Mouse (Mus musculus) splenic B cell, adult 2 months (primary cell): ENCODE data around the gene Limd2.
"Not testable (repeated sequence)": the region's sequence is repeated elsewhere in the genome, so short reads cannot be mapped to it uniquely, and the experiment has no call there.

Experiments used
- DNase-seq: peaks from one replicate; pipeline ENCODE4 v3.0.0-alpha.2; 2011; ENCODE audit warnings: low read depth, low spot score
- H3K27me3 ChIP-seq: 2 replicates; pipeline ENCODE4 v1.6.1; 2012; ENCODE audit warnings: mild to moderate bottlenecking, low read length, moderate library complexity, mixed read lengths; ENCODE audit not compliant: control insufficient read depth, poor library complexity, insufficient read depth, severe bottlenecking
- H3K36me3 ChIP-seq: 2 replicates; pipeline ENCODE4 v1.6.1; 2012; ENCODE audit warnings: mild to moderate bottlenecking, low read length, moderate library complexity, mixed read lengths; ENCODE audit not compliant: control insufficient read depth, poor library complexity, insufficient read depth, severe bottlenecking

Limd2 gene

GRCm38 (mm10) chr11:106159216-106159920, 1.3 kb downstream of the Limd2 start:
- peak; percentile 90 for DNase-seq
- Histone ChIP-seq H3K27me3 (no peaks in the 10 kb centered on the region), H3K36me3 (peaks cover 21% of the 10 kb centered on the region)

GRCm38 (mm10) chr11:106158930-106159215, 1.8 kb downstream of the Limd2 start:
- Histone ChIP-seq H3K36me3 (peaks cover 19% of the 10 kb centered on the region), H3K27me3 (no peaks in the 10 kb centered on the region)
- no peak for DNase-seq

DNA sequence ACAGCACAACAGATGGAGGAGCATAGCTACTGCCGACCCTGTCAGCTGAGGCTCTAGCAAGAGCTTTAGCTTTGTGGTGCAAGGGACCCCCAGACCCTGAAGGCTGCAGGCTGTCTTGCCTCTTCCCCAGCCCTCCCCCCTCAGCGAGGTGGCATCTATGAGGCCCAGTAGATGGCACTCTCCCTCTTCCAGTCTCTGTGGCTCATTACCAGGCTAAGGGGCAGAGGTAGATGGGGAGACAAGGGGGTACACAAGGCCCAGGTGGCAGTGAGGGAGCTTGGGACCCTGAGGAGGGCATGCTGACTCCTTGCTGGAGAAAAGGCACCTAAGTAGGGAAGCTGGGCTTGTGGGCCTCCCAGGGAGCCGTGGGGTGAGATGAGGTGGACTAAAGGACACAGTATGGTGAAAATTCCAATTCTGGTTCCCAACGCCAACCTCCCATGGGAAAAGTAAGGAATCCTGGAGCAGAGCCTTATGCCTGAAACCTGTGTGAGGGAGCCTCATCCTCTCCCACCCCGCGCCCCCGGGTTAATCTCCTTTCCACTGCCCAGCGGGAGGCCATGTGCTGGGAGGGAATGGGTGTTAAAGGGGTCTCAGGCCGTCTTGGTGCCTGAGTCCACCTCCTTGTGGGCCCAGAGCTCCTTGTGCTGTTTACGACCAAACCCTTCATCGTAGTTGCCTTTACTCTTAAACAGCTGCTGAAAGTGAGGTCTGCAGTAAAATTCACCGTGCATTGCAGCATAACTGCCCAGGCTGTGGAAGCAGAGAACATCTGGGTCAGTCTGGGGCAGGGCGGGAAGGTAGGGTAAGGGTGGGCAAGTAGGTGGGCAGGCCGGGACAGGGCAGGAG, 2.4 kb downstream of the Limd2 start:
- DNase-seq, result peak; percentile 79
- Histone ChIP-seq H3K36me3 (peaks cover 19% of the 10 kb centered on the region), H3K27me3 (no peaks in the 10 kb centered on the region)

GRCm38 (mm10) chr11:106157154-106157553, 3.5 kb downstream of the Limd2 start:
- no peak for DNase-seq
- peaks cover 19% of the 10 kb centered on the region for H3K36me3 ChIP-seq
- no peaks in the 10 kb centered on the region for H3K27me3 ChIP-seq

GRCm38 (mm10) chr11:106156257-106156656, 4.4 kb downstream of the Limd2 start:
- no peak for DNase-seq
- Histone ChIP-seq H3K36me3 (peaks cover 21% of the 10 kb centered on the region), H3K27me3 (no peaks in the 10 kb centered on the region)

DNA sequence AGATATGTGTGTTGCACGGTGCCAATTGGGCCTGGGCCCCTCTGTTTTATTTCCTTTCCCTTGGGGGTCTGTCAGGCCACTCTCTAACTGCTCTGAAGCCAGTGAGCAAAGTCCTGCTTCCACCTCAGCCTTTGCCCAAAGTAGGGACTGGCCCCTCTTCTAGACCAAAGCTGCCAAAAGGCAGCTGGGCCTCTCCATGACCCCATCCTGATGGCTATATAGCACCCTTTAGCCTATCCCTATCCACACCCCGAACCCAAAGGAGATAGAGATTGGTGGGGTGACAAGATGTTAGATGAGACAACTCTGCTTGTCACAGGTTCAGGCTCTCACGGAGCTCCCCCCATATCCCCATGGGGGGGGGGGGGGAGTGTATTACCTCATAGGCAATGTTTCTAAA, 4.9 kb downstream of the Limd2 start:
- no peak for DNase-seq
- no peaks in the 10 kb centered on the region for H3K27me3 ChIP-seq
- peaks cover 21% of the 10 kb centered on the region for H3K36me3 ChIP-seq

DNA sequence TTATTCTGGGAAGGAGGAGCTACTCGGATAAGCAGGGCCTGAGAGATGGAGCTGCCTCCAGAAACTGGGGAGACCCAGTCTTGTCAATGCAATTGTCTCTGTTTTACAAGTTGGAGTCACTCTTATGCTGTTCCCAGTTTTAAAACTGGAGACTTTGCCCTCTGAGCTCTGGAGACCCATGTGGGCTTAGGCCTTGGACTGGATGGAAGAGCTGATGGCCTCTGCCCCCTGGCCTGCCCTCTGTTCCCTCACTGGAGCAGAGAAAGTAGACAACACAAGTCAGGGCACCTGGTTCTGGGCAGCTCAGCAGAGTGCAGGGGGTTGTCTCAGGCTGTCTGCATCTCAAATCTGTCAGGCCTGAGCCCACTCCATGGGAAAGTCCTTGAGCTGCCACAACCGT, 5.9 kb downstream of the Limd2 start:
- peaks cover 21% of the 10 kb centered on the region for H3K36me3 ChIP-seq
- H3K27me3 ChIP-seq, result no peaks in the 10 kb centered on the region
- DNase-seq, result no peak

GRCm38 (mm10) chr11:106154091-106154490, 6.6 kb downstream of the Limd2 start:
- no peak for DNase-seq
- peaks cover 24% of the 10 kb centered on the region for H3K36me3 ChIP-seq
- no peaks in the 10 kb centered on the region for H3K27me3 ChIP-seq

DNA sequence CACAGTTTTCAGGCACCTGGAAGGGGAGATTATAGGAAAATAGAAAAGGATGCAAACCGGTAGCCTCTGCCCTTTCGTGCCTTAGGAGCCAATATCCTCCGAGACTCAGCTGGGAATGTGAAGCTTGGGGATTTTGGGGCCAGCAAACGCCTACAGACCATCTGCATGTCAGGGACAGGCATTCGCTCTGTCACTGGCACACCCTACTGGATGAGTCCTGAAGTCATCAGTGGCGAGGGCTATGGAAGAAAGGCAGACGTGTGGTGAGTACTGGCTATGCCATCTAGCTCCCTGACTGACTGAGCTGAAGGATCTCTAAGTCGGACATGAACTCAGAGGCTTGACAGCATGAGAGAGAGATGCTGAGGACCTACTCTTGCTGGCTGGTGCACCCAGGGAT, 8.5 kb downstream of the Limd2 start:
- H3K27me3 ChIP-seq, result no peaks in the 10 kb centered on the region
- no peak for DNase-seq
- H3K36me3 ChIP-seq, result peaks cover 21% of the 10 kb centered on the region

- Histone ChIP-seq H3K27me3 (no peaks in the 10 kb centered on the region), H3K36me3 (peaks cover 19% of the 10 kb centered on the region)
- no peak for DNase-seq
These were observed 9.4 kb downstream of the Limd2 start for GRCm38 (mm10) chr11:106151219-106151618.

DNA sequence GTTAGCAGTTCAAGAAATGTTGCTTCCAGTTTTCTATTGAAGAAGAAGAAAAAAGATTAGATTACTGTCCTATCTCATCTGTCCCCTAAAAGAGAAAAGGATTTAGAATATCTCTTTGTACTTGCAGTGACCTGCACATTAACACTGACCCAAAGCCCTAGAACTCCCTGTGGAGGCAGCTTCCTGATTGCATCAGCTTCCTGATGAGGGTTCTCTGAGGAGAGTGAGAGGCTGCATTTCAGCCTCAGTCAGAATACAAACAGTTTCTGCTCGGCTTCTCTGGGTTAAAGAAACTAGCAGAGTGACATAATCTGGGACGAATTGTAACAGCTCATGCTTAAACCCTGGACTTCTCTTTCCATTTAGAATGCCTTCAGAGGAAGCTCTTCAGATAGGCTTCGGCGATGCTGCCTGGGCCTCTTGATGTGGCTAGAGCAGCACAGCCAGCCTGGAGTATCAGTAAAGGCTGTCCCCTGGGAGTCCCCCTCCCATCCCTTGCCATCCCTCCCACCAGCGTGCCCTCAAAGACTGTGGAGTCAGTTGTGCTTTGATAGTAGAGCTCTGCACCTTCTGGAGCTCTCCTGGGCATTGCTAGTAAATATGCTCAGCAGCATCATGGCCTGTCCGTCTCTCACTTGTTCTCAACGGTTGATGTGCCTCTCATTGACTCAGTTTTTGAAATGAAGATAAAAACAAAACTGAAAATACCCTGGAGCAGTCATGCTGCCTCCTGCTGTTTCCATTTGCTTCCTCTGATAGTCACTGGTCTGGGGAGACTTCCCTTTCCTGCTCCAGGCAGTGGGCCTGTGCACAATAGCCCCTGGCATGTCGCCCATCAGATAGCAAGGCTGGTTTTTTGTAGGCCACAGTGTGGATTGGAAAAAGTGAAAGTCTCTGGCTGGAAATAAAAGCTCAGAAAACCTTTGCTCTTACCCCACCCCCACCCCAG, 25.8 kb downstream of the Limd2 start:
- Histone ChIP-seq H3K36me3 (peaks cover 2% of the 10 kb centered on the region; the same call in 1 of the 2 replicates), H3K27me3 (no peaks in the 10 kb centered on the region)
- DNase-seq, result no peak

- DNase-seq, result no peak
These were observed 28.1 kb downstream of the Limd2 start for GRCm38 (mm10) chr11:106132516-106132915.

GRCm38 (mm10) chr11:106129477-106129876, 31.2 kb downstream of the Limd2 start:
- no peaks in the 10 kb centered on the region for H3K27me3 ChIP-seq

More at GRCm38 (mm10) chr11:106132516-106132915, 28.1 kb downstream of the Limd2 start:
- Histone ChIP-seq H3K27me3 (no peaks in the 10 kb centered on the region), H3K36me3 (peaks cover 2% of the 10 kb centered on the region; the same call in 1 of the 2 replicates)

DNA sequence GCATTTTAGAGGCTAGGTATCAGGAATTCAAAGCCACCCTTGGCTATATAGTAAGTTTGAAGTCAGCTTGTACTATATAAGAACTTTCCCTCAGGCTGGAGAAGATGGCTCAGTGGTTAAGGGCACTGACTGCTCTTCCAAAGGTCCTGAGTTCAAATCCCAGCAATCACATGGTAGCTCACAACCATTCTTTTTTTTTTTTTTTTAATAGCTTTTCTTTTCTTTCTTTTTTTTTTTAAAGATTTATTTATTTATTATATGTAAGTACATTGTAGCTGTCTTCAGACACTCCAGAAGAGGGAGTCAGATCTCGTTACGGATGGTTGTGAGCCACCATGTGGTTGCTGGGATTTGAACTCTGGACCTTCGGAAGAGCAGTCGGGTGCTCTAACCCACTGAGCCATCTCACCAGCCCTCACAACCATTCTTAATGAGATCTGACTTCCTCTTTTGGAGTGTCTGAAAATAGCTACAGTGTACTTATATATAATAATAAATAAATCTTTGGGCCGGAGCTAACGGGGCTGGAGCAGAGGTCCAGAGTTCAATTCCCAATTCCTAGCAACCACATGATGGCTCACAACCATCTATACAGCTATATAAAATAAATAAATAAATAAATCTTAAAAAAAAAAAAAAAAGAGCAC, 33.8 kb downstream of the Limd2 start:
- H3K27me3 ChIP-seq, H3K36me3 ChIP-seq: not testable (repeated sequence)
- DNase-seq, result peak; percentile 40

More at GRCm38 (mm10) chr11:106129477-106129876, 31.2 kb downstream of the Limd2 start:
- H3K36me3 ChIP-seq, result peaks cover 3% of the 10 kb centered on the region
- no peak for DNase-seq
